Mouse (Mus musculus) midbrain, embryonic 15.5 days (tissue): ENCODE results near the gene Gm39653. TPM values are rescaled to one million over a fixed set of nuclear protein-coding genes. Genes with fewer than 3 reads are reported as not detected.

ENCODE experiments used
- ATAC-seq: fragments of 200-750 bp; cut with Nextera tagmentation; replicated peaks from 2 replicates; pipeline ENCODE4 v1.8.0; 2017; ENCODE audit warnings: moderate TSS enrichment
- H3K27ac ChIP-seq: fragments of 300-500 bp; sonication (generic); 2 replicates; pipeline ENCODE4 v1.5.1; 2015; ENCODE audit warnings: mild to moderate bottlenecking, inconsistent platforms
- H3K27me3 ChIP-seq: fragments of 300-500 bp; sonication (generic); replicated peaks from 2 replicates; pipeline ENCODE4 v1.6.1; 2015; ENCODE audit warnings: inconsistent platforms
- H3K36me3 ChIP-seq: fragments of 300-500 bp; sonication (generic); replicated peaks from 2 replicates; pipeline ENCODE4 v1.6.1; 2015; ENCODE audit warnings: inconsistent platforms
- H3K4me1 ChIP-seq: fragments of 300-500 bp; sonication (generic); 2 replicates; pipeline ENCODE4 v1.6.1; 2015; ENCODE audit warnings: inconsistent platforms
- H3K4me2 ChIP-seq: fragments of 300-500 bp; sonication (generic); 2 replicates; pipeline ENCODE4 v1.6.1; 2015; ENCODE audit warnings: inconsistent platforms, mild to moderate bottlenecking, moderate library complexity
- H3K4me3 ChIP-seq: fragments of 300-500 bp; sonication (generic); 2 replicates; pipeline ENCODE4 v1.5.1; 2015; ENCODE audit warnings: mild to moderate bottlenecking, inconsistent platforms
- H3K9ac ChIP-seq: fragments of 300-500 bp; sonication (generic); 2 replicates; pipeline ENCODE4 v1.6.1; 2015; ENCODE audit warnings: mild to moderate bottlenecking, inconsistent platforms
- H3K9me3 ChIP-seq: fragments of 300-500 bp; sonication (generic); 2 replicates; pipeline ENCODE4 v1.6.1; 2016; ENCODE audit warnings: inconsistent platforms
- WGBS: fragments of 180-500 bp; shearing (Covaris S2); methylation state at CpG from one replicate; pipeline ENCODE4 v1.1.7; 2015; ENCODE audit warnings: mixed read lengths; 5-methylcytosine and 5-hydroxymethylcytosine counted together
- polyA plus RNA-seq: library from polyadenylated mRNA; unstranded; fragments of >200 nt; fragmentation: Nextera tagmentation; extraction: Ambion mirVana; gene quantifications from 2 replicates; pipeline ENCODE4 v1.2.1, GENCODE M21; 2015

Gene Gm39653
- polyA plus RNA-seq = not detected in 2 replicates

DNA sequence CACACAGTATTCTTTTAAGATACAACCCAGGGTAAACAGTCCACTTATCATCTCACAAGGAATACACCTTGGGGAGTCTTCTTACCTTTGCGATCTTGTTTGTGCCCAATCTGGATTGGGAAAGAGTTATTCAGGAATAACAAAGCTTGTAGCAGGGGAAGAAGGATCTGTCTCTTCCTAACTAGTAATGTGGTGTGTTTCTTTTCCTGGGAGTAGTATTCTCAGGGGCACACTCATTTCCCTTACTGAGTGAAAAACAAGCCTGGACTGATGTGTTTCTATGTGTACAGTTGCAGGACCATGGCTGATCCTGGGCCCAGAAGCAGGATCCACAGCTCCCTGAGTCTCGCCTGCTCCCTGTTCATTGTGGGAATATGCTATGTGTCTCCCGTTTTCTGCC lies at the start of gene Gm39653:
Gene Gm39653 (plus strand): TSS at position 301 of the 400 bp plus-strand sequence.
- peaks cover 6% of the 10 kb centered on the region for H3K4me1 ChIP-seq
- no peaks in the 10 kb centered on the region for H3K9me3 ChIP-seq
- 80% methylated on average over 3 of the region's 3 CpGs for WGBS
- ATAC-seq = no peak
- no peak within 1 kb of the TSS for H3K9ac ChIP-seq
- no peak within 1 kb of the TSS for H3K4me3 ChIP-seq
- no peak within 1 kb of the TSS for H3K4me2 ChIP-seq
- H3K27ac ChIP-seq = no peak within 1 kb of the TSS
- H3K36me3 ChIP-seq = no peaks in the 10 kb centered on the region
- H3K27me3 ChIP-seq = no peaks in the 10 kb centered on the region

- Histone ChIP-seq H3K27ac (no peak overlapping the region), H3K4me2 (no peak overlapping the region), H3K9ac (no peak overlapping the region), H3K4me1 (no peaks in the 10 kb centered on the region), H3K9me3 (no peaks in the 10 kb centered on the region), H3K36me3 (no peaks in the 10 kb centered on the region; the same call in 1 of the 2 replicates), H3K4me3 (no peak overlapping the region), H3K27me3 (no peaks in the 10 kb centered on the region)
- no peak for ATAC-seq
- 31% methylated on average over 7 of the region's 7 CpGs for WGBS
Observed at GRCm38 (mm10) chr1:63566501-63566900, 49.3 kb upstream of the Gm39653 start.

DNA sequence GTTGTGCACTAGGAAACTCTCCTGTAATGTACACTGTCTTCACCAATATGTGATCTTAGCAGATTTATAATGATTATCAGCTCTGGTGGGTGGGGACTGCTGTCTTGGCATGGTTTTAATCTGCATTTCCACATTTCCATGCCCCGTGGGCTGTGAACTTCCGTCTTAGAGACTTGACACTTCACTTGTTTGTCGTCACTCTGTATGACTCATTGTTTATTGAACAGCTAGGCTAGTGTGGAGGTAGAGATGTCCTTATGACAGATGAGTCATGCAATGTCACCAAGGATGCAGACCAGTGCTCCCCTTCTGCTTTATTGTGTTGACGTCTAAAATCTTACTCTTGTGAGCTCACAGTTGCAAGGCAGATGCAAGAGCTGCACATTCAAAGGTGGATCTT lies 48.7 kb upstream of the Gm39653 start:
- 66% methylated on average over 4 of the region's 4 CpGs for WGBS
- Histone ChIP-seq H3K9me3 (no peaks in the 10 kb centered on the region), H3K4me1 (peaks cover 3% of the 10 kb centered on the region; the same call in 1 of the 2 replicates), H3K9ac (no peak overlapping the region), H3K27me3 (no peaks in the 10 kb centered on the region), H3K4me2 (no peak overlapping the region), H3K36me3 (no peaks in the 10 kb centered on the region; the same call in 1 of the 2 replicates), H3K27ac (no peak overlapping the region), H3K4me3 (no peak overlapping the region)
- no peak for ATAC-seq

DNA sequence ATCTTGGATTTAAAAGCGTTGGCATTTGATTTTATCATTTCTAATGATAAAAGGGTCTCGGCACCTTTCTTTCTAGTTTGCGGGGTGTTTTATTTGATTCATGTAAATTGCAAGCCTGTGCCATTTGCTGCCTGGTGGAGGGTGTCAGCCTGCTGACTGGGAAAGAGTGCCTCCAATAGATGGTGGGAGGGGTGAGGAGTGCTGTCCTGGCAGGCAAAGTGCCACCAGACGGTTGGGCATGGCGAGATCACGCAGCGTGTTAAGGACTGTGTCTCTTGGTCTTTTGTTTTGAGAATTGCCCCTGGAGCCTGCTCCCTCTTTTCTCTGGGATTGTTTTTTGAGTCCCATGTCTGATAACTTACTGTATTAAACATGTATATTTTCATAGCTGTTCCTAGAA lies 43.5 kb upstream of the Gm39653 start:
- Histone ChIP-seq H3K27me3 (no peaks in the 10 kb centered on the region), H3K9me3 (no peaks in the 10 kb centered on the region), H3K4me3 (no peak overlapping the region), H3K4me2 (no peak overlapping the region), H3K27ac (0 out of 2 replicates have a peak overlapping the region, but pooled peaks have one; percentile 29), H3K4me1 (peaks cover 25% of the 10 kb centered on the region), H3K36me3 (no peaks in the 10 kb centered on the region), H3K9ac (no peak overlapping the region)
- ATAC-seq = no peak
- WGBS = 40% methylated on average over 7 of the region's 7 CpGs

- Histone ChIP-seq H3K4me1 (peaks cover 25% of the 10 kb centered on the region), H3K9ac (no peak overlapping the region), H3K27ac (peak overlapping the region; percentile 72), H3K27me3 (no peaks in the 10 kb centered on the region), H3K36me3 (no peaks in the 10 kb centered on the region), H3K9me3 (no peaks in the 10 kb centered on the region), H3K4me3 (no peak overlapping the region), H3K4me2 (peak overlapping the region; percentile 13; the same call in 1 of the 2 replicates)
- ATAC-seq = peak; percentile 80
- 10% methylated on average over 6 of the region's 6 CpGs for WGBS
Observed at GRCm38 (mm10) chr1:63573432-63573831, 42.3 kb upstream of the Gm39653 start.

- no peak overlapping the region for H3K9ac ChIP-seq
- H3K4me3 ChIP-seq = no peak overlapping the region
- peak overlapping the region; percentile 72 for H3K27ac ChIP-seq
- H3K36me3 ChIP-seq = no peaks in the 10 kb centered on the region
- peak; percentile 34; the same call in 1 of the 2 replicates for ATAC-seq
- peak overlapping the region; percentile 13; the same call in 1 of the 2 replicates for H3K4me2 ChIP-seq
- no peaks in the 10 kb centered on the region for H3K9me3 ChIP-seq
- H3K4me1 ChIP-seq = peaks cover 25% of the 10 kb centered on the region
- WGBS = 35% methylated on average over 12 of the region's 12 CpGs
- H3K27me3 ChIP-seq = no peaks in the 10 kb centered on the region
Observed at GRCm38 (mm10) chr1:63573864-63574611, 41.7 kb upstream of the Gm39653 start.

DNA sequence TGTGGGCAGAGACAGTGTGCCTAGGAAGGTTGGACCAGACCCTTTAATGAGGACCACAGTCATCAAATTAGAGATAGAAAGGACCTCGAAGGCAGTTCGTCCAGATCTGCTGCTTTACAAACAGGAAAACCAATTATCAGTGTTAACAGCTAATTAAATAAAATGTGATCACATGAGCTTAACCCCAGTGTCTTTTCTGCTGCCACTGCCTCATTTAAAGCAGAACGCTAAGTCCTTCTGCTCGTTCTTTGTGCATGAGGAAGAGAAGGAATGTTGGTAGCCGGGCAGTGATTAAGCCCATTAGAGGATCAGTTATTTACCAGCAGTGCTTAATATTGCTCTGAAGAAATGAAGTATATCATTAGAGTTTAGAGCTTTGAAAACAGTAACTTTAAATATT lies 39.0 kb upstream of the Gm39653 start:
- Histone ChIP-seq H3K4me2 (no peak overlapping the region), H3K4me1 (peaks cover 25% of the 10 kb centered on the region), H3K27ac (no peak overlapping the region), H3K4me3 (no peak overlapping the region), H3K9me3 (no peaks in the 10 kb centered on the region), H3K36me3 (no peaks in the 10 kb centered on the region), H3K27me3 (no peaks in the 10 kb centered on the region), H3K9ac (no peak overlapping the region)
- 34% methylated on average over 5 of the region's 5 CpGs for WGBS
- ATAC-seq = no peak

DNA sequence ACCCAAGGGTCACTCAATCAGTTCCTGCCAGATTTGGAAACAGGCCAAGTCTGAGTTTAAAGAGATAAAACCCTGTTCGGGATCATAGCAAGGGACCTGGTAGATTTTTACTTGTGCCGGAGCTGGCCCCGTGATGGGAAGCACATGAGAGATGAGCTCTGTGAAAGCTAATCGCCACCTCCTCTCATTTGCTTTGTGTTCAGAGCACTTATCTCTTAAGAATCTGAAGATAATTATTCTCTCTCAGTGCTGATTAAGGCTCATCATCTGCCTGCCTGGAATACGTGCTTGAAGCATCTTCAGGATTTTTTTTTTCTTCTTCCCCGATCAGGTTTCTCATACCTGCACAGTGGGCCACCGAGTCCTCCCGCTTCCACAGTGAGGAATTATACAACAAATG lies 36.6 kb upstream of the Gm39653 start:
- no peak for ATAC-seq
- no peaks in the 10 kb centered on the region for H3K36me3 ChIP-seq
- no peak overlapping the region for H3K9ac ChIP-seq
- H3K4me2 ChIP-seq = no peak overlapping the region
- no peak overlapping the region for H3K4me3 ChIP-seq
- no peaks in the 10 kb centered on the region for H3K9me3 ChIP-seq
- H3K27ac ChIP-seq = no peak overlapping the region
- H3K27me3 ChIP-seq = no peaks in the 10 kb centered on the region
- WGBS = 75% methylated on average over 8 of the region's 8 CpGs
- peaks cover 2% of the 10 kb centered on the region for H3K4me1 ChIP-seq

GRCm38 (mm10) chr1:63586869-63587268 lies 28.9 kb upstream of the Gm39653 start:
- no peak overlapping the region for H3K27ac ChIP-seq
- no peaks in the 10 kb centered on the region for H3K27me3 ChIP-seq
- ATAC-seq = peak; percentile 54; the same call in 1 of the 2 replicates
- peaks cover 7% of the 10 kb centered on the region; the same call in 1 of the 2 replicates for H3K4me1 ChIP-seq
- no peak overlapping the region for H3K9ac ChIP-seq
- no peaks in the 10 kb centered on the region for H3K9me3 ChIP-seq
- no peaks in the 10 kb centered on the region for H3K36me3 ChIP-seq
- 47% methylated on average over 7 of the region's 7 CpGs for WGBS
- H3K4me2 ChIP-seq = no peak overlapping the region
- no peak overlapping the region for H3K4me3 ChIP-seq

DNA sequence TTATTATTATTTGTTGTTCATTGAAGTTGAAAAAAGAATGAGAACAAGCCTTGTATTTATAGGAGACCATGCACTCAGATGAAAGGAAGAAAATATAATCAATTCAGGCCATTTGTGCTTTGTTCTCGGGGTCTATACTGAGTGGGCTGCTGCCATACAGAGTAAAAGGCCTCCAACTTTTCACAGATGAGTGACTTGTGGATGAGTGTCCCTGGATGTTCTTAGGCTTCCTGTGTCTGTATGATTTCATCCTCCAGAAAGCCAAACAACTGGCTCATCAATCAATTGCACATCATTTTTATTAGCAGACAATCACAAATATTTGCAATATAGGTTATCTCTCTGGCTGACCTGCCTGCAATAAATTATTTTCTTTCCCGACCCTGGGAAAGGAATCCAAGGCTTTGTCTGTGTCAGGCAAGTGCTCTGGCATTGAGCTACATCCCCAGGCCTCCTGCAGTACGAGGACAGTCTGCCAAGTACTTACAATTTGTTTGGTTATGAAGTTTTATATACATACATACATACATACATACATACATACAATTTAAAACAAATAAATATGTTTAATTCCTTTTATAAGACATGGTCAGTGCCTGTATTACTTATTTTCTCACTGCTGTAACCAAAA lies 11.8 kb upstream of the Gm39653 start:
- no peak overlapping the region for H3K4me3 ChIP-seq
- no peaks in the 10 kb centered on the region for H3K4me1 ChIP-seq
- H3K27me3 ChIP-seq = no peaks in the 10 kb centered on the region
- no peaks in the 10 kb centered on the region for H3K9me3 ChIP-seq
- H3K9ac ChIP-seq = no peak overlapping the region
- 49% methylated on average over 3 of the region's 3 CpGs for WGBS
- H3K27ac ChIP-seq = no peak overlapping the region
- no peak overlapping the region for H3K4me2 ChIP-seq
- ATAC-seq = no peak
- no peaks in the 10 kb centered on the region for H3K36me3 ChIP-seq

- 88% methylated on average over 4 of the region's 4 CpGs for WGBS
- Histone ChIP-seq H3K9ac (no peak overlapping the region), H3K4me1 (peaks cover 6% of the 10 kb centered on the region)
Observed at GRCm38 (mm10) chr1:63609613-63610012, 6.2 kb upstream of the Gm39653 start.

DNA sequence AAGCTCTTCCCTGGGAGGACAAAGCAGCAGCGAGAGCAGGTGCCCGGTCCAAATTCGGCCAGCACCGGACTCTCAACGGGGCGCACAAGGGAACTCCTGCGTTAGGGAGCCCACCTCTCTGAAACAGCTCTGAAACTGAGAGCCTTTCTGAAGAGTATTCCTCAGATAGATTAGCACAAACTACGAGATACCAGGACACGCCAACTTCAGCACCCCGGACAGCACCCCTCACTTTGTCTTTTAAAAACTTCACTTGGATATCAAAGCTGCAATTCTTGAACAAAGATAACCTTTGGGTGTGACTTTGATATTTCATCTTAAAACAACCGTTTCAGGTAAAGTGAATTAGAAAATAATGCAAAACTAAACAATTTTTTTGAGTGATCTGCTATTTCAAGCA lies 1.2 kb upstream of the Gm39653 start:
- 0 out of 2 replicates have a peak overlapping the region, but pooled peaks have one; percentile 17 for H3K9ac ChIP-seq
- H3K4me1 ChIP-seq = peaks cover 6% of the 10 kb centered on the region
- no peak overlapping the region for H3K27ac ChIP-seq
- no peaks in the 10 kb centered on the region for H3K27me3 ChIP-seq
- no peak for ATAC-seq
- no peaks in the 10 kb centered on the region for H3K9me3 ChIP-seq
- 3% methylated on average over 11 of the region's 11 CpGs for WGBS
- H3K4me2 ChIP-seq = peak overlapping the region; percentile 55
- H3K4me3 ChIP-seq = peak overlapping the region; percentile 23
- no peaks in the 10 kb centered on the region for H3K36me3 ChIP-seq

More at GRCm38 (mm10) chr1:63609613-63610012, 6.2 kb upstream of the Gm39653 start:
- Histone ChIP-seq H3K4me3 (no peak overlapping the region), H3K27me3 (no peaks in the 10 kb centered on the region), H3K4me2 (no peak overlapping the region), H3K9me3 (no peaks in the 10 kb centered on the region), H3K36me3 (no peaks in the 10 kb centered on the region), H3K27ac (no peak overlapping the region)
- no peak for ATAC-seq
